Mouse (Mus musculus) heart, embryonic 15.5 days (tissue): ENCODE data around the gene Ppm1m. TPM values are rescaled to one million over a fixed set of nuclear protein-coding genes. Genes with fewer than 3 reads are reported as not detected.
"Not testable (repeated sequence)": the region's sequence is repeated elsewhere in the genome, so short reads cannot be mapped to it uniquely, and the experiment has no call there.

Source experiments
- ATAC-seq: fragments of 200-750 bp; cut with Nextera tagmentation; replicated peaks from 2 replicates; pipeline ENCODE4 v1.8.0; 2017; ENCODE audit warnings: low read depth, moderate TSS enrichment; ENCODE audit not compliant: insufficient number of reproducible peaks, insufficient read depth, low FRiP score
- H3K27ac ChIP-seq: fragments of 300-500 bp; sonication (generic); 2 replicates; pipeline ENCODE4 v1.5.1; 2015; ENCODE audit warnings: mild to moderate bottlenecking, inconsistent platforms
- H3K27me3 ChIP-seq: fragments of 300-500 bp; sonication (generic); 2 replicates; pipeline ENCODE4 v1.6.1; 2015; ENCODE audit warnings: inconsistent platforms
- H3K36me3 ChIP-seq: fragments of 300-500 bp; sonication (generic); 2 replicates; pipeline ENCODE4 v1.6.1; 2015; ENCODE audit warnings: mild to moderate bottlenecking, inconsistent platforms
- H3K4me1 ChIP-seq: fragments of 300-500 bp; sonication (generic); replicated peaks from 2 replicates; pipeline ENCODE4 v1.6.1; 2015; ENCODE audit warnings: inconsistent platforms
- H3K4me2 ChIP-seq: fragments of 300-500 bp; sonication (generic); 2 replicates; pipeline ENCODE4 v1.6.1; 2015; ENCODE audit warnings: inconsistent platforms, mild to moderate bottlenecking, moderate library complexity
- H3K4me3 ChIP-seq: fragments of 300-500 bp; sonication (generic); 2 replicates; pipeline ENCODE4 v1.5.1; 2015; ENCODE audit warnings: mild to moderate bottlenecking, inconsistent platforms
- H3K9ac ChIP-seq: fragments of 300-500 bp; sonication (generic); 2 replicates; pipeline ENCODE4 v1.6.1; 2015; ENCODE audit warnings: mild to moderate bottlenecking, inconsistent platforms
- H3K9me3 ChIP-seq: fragments of 300-500 bp; sonication (generic); replicated peaks from 2 replicates; pipeline ENCODE4 v1.6.1; 2016; ENCODE audit warnings: inconsistent platforms
- WGBS: fragments of 180-500 bp; shearing (Covaris S2); methylation state at CpG from one replicate; pipeline ENCODE4 v1.1.7; 2015; ENCODE audit warnings: mixed read lengths; 5-methylcytosine and 5-hydroxymethylcytosine counted together
- polyA plus RNA-seq: library from polyadenylated mRNA; unstranded; fragments of >200 nt; fragmentation: Nextera tagmentation; extraction: Ambion mirVana; gene quantifications from 2 replicates; pipeline ENCODE4 v1.2.1, GENCODE M21; 2015

The Ppm1m gene
- polyA plus RNA-seq, 1 experiment from 2014 or later: 23.1 TPM

- H3K9me3 ChIP-seq, H3K36me3 ChIP-seq, H3K27me3 ChIP-seq, H3K4me2 ChIP-seq, H3K27ac ChIP-seq, H3K9ac ChIP-seq, H3K4me3 ChIP-seq, ATAC-seq: not testable (repeated sequence)
- WGBS: 71% methylated on average over 1 of the region's 1 CpGs
- peaks cover 18% of the 10 kb centered on the region for H3K4me1 ChIP-seq
These were observed 30.5 kb downstream of the Ppm1m start for GRCm38 (mm10) chr9:106169006-106169405.

DNA sequence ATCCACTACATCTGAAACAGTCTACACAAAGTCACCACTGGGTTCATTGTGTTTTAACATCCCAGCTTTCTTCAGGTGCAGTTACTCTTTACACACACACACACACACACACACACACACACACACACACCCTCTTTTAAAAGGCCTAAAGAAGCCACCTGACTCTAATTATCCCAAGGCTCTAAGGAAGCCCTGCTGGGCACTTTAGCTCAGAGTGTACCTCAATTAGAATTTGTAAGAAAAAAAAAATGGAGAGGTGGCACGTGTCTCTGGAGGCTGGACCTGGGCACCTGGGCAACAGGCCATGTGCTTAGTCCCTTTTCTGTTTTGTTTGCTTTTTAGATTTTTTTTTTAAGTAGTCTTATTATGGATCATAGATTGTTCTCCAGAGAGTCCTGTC lies 31.8 kb downstream of the Ppm1m start:
- Histone ChIP-seq H3K4me2 (no peak overlapping the region), H3K4me1 (peaks cover 7% of the 10 kb centered on the region), H3K27me3 (no peaks in the 10 kb centered on the region), H3K9ac (no peak overlapping the region), H3K27ac (no peak overlapping the region), H3K9me3 (no peaks in the 10 kb centered on the region), H3K36me3 (no peaks in the 10 kb centered on the region), H3K4me3 (no peak overlapping the region)
- ATAC-seq: no peak
- 57% methylated on average over 1 of the region's 1 CpGs for WGBS

GRCm38 (mm10) chr9:106167241-106167640 lies 32.3 kb downstream of the Ppm1m start:
- Histone ChIP-seq H3K4me2 (no peak overlapping the region), H3K27me3 (no peaks in the 10 kb centered on the region), H3K9me3 (no peaks in the 10 kb centered on the region), H3K27ac (no peak overlapping the region), H3K9ac (no peak overlapping the region), H3K4me1 (peaks cover 7% of the 10 kb centered on the region), H3K4me3 (no peak overlapping the region), H3K36me3 (no peaks in the 10 kb centered on the region)
- 78% methylated on average over 3 of the region's 3 CpGs for WGBS
- no peak for ATAC-seq

- Histone ChIP-seq H3K9ac (no peak overlapping the region), H3K27ac (no peak overlapping the region), H3K4me1 (peaks cover 7% of the 10 kb centered on the region), H3K36me3 (no peaks in the 10 kb centered on the region), H3K9me3 (no peaks in the 10 kb centered on the region), H3K4me2 (no peak overlapping the region), H3K27me3 (peaks cover 3% of the 10 kb centered on the region; the same call in 1 of the 2 replicates), H3K4me3 (no peak overlapping the region)
- 55% methylated on average over 2 of the region's 2 CpGs for WGBS
- no peak for ATAC-seq
These were observed 32.8 kb downstream of the Ppm1m start for GRCm38 (mm10) chr9:106166709-106167108.

DNA sequence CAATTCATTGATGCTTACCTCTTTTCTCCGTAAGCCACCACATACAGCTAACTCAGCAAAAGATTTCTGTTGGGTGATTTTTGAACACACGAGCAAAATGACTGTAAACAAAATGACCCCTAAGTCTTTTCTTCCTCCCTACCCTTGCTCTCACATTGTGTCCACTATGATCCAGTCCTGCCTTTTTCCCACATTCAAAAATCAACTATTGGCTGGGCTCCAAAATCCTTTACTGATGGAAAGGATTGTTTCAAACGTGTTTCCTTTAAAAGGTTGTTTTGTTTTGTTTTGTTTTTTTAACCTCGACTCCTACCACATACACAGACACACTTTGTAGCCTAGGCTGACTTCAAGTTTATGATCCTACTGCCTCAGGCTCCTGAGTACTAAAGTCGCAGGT lies 39.1 kb downstream of the Ppm1m start:
- Histone ChIP-seq H3K4me2 (peak overlapping the region; percentile 70), H3K9me3 (no peaks in the 10 kb centered on the region), H3K27ac (peak overlapping the region; percentile 93; the same call in 1 of the 2 replicates), H3K9ac (peak overlapping the region; percentile 70; the same call in 1 of the 2 replicates), H3K4me1 (peaks cover 6% of the 10 kb centered on the region), H3K36me3 (no peaks in the 10 kb centered on the region), H3K4me3 (peak overlapping the region; percentile 78), H3K27me3 (peaks cover 5% of the 10 kb centered on the region; the same call in 1 of the 2 replicates)
- 41% methylated on average over 5 of the region's 5 CpGs for WGBS
- no peak for ATAC-seq

DNA sequence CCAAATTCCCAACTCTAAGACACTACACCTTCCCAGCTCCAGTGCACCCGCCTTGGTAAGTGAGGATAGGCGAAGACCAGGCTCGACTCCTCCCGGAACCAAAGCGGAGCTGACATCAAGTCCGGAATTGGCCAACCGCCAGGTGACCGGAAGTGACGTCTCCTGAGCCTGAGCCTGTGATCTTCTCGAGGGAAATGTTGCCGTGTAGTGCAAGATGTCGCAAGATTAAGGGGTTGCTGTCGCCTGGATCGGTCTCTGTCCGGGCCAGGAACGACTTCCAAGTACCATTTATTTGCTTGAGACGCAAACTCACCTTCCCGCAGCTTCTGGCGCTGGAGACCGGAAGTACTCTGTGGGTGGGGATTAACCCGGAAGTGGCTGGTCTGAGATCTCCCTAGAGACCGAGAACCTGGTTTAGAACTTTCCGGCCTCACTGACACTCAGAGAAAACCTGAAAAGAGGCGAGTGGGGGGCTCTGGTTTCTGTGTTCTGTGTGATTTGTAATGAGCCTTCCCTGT lies 39.7 kb downstream of the Ppm1m start:
- H3K9ac ChIP-seq: peak overlapping the region; percentile 70
- H3K36me3 ChIP-seq: no peaks in the 10 kb centered on the region
- H3K9me3 ChIP-seq: no peaks in the 10 kb centered on the region
- peaks cover 6% of the 10 kb centered on the region for H3K4me1 ChIP-seq
- WGBS: 2% methylated on average over 24 of the region's 24 CpGs
- peaks cover 5% of the 10 kb centered on the region; the same call in 1 of the 2 replicates for H3K27me3 ChIP-seq
- peak overlapping the region; percentile 93 for H3K27ac ChIP-seq
- H3K4me3 ChIP-seq: peak overlapping the region; percentile 78
- peak overlapping the region; percentile 70 for H3K4me2 ChIP-seq
- ATAC-seq: peak; percentile 85

DNA sequence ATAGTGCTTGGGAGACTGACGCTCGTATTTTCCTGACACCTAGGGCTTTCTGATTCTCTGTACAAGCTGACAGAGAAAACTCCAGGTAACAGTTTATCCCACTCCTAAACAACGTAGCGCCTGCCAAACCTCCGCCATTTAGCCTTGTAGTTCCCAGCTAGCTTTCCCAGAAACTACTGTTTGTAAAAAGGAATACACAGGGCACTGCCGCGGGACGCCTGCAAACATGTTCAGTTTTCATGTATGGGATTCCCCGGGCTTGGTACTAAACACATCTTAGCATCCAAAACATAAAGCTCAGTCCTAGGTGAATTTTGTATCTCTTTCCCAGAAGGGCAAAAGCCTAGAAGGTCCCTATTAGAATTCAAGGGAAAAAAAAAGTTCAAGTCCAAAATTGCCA lies 40.3 kb downstream of the Ppm1m start:
- no peaks in the 10 kb centered on the region for H3K36me3 ChIP-seq
- no peak overlapping the region for H3K27ac ChIP-seq
- H3K9ac ChIP-seq: no peak overlapping the region
- H3K4me3 ChIP-seq: no peak overlapping the region
- H3K27me3 ChIP-seq: peaks cover 5% of the 10 kb centered on the region; the same call in 1 of the 2 replicates
- peak overlapping the region; percentile 70 for H3K4me2 ChIP-seq
- H3K4me1 ChIP-seq: peaks cover 6% of the 10 kb centered on the region
- 82% methylated on average over 9 of the region's 9 CpGs for WGBS
- ATAC-seq: no peak
- no peaks in the 10 kb centered on the region for H3K9me3 ChIP-seq

- Histone ChIP-seq H3K9me3 (no peaks in the 10 kb centered on the region), H3K4me1 (peaks cover 6% of the 10 kb centered on the region), H3K4me3 (no peak within 1 kb of the TSS), H3K27me3 (peaks cover 5% of the 10 kb centered on the region; the same call in 1 of the 2 replicates), H3K9ac (no peak within 1 kb of the TSS), H3K36me3 (no peaks in the 10 kb centered on the region), H3K4me2 (no peak within 1 kb of the TSS), H3K27ac (no peak within 1 kb of the TSS)
- no peak for ATAC-seq
- WGBS: 75% methylated on average over 6 of the region's 6 CpGs
These were observed 41.5 kb downstream of the Ppm1m start, which contains the start of gene Glyctk for GRCm38 (mm10) chr9:106158037-106158491. TSS of gene Glyctk (minus strand) at chr9:106158138.

DNA sequence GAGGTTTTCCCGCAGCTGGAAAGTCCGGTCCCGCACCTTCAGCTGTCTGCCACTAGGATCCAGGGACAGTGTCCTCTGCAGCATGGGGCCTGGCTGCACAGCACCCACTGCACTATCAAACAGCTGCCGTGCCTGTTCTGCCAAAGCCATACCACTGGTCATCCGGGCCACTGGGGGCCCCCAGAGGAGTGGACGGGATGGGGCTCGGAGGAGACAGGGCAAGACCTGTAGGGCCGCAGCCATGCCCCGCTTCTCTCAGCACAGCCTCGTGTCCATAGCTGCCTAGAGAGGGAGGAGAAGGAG lies 42.0 kb downstream of the Ppm1m start:
- WGBS: 82% methylated on average over 10 of the region's 10 CpGs
- no peaks in the 10 kb centered on the region for H3K9me3 ChIP-seq
- H3K4me1 ChIP-seq: peaks cover 6% of the 10 kb centered on the region
- H3K9ac ChIP-seq: no peak overlapping the region
- no peak for ATAC-seq
- H3K4me2 ChIP-seq: no peak overlapping the region
- no peak overlapping the region for H3K27ac ChIP-seq
- H3K27me3 ChIP-seq: peaks cover 6% of the 10 kb centered on the region
- H3K36me3 ChIP-seq: no peaks in the 10 kb centered on the region
- H3K4me3 ChIP-seq: no peak overlapping the region

DNA sequence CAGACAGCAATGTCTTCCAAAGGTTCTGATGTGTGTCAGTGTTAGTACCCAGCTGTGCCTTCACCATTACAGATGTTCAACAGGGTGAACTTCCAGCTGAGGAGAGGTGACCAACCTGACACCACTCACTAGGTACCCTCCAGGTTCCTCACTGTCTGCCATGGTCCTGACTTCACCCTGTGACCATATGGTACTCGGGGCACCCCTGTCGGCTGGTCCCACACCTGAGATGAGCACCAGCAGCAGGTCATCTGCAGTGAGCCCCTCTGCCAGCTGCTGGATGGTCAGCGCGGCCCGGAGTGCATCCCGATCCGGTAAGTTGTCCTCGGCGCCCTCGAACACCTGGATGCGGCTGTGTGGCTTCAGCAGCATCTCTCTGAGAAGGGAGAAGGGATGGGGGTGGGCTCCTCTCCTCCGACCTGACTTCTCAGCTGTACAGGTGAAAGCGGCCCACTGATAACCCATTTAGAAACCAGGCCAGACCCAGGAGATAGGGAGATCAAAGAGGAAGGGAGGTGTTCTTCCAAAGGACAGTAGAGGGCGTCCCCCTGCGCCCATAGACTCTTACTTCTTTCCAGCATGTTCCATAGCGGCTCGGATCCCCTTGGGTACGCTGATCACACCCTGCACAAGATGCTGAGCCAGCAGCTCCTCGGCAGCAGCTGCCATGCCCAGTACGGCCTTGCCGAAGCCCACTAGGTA lies 42.5 kb downstream of the Ppm1m start:
- no peak overlapping the region for H3K4me3 ChIP-seq
- 80% methylated on average over 21 of the region's 21 CpGs for WGBS
- H3K4me2 ChIP-seq: no peak overlapping the region
- peaks cover 6% of the 10 kb centered on the region for H3K4me1 ChIP-seq
- H3K9ac ChIP-seq: no peak overlapping the region
- peaks cover 11% of the 10 kb centered on the region for H3K27me3 ChIP-seq
- no peak for ATAC-seq
- no peak overlapping the region for H3K27ac ChIP-seq
- H3K36me3 ChIP-seq: no peaks in the 10 kb centered on the region
- H3K9me3 ChIP-seq: no peaks in the 10 kb centered on the region

GRCm38 (mm10) chr9:106156419-106156818 lies 43.1 kb downstream of the Ppm1m start:
- Histone ChIP-seq H3K4me2 (no peak overlapping the region), H3K9me3 (no peaks in the 10 kb centered on the region), H3K9ac (no peak overlapping the region), H3K4me1 (peaks cover 6% of the 10 kb centered on the region), H3K4me3 (no peak overlapping the region), H3K36me3 (no peaks in the 10 kb centered on the region), H3K27me3 (peaks cover 8% of the 10 kb centered on the region), H3K27ac (no peak overlapping the region)
- no peak for ATAC-seq
- WGBS: 48% methylated on average over 5 of the region's 5 CpGs

DNA sequence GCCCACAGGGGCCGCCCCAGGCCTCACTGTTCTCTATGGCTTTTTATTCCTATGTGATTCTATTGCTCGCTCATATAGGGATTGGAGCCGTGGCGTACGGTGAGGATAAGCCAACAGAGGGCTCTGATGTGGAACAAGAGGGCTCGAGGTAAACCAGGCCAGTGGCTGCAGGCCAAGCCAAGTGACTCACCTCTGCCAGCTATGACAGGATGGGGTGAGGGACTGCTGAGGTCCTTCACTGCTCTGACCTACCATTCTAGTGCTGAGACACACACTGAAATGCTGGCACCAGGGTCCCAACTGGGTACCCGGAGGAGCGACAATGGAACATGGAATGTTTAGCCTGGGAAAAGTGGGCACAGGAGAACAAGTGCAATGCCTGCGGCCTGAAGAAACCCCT lies 45.4 kb downstream of the Ppm1m start:
- peaks cover 31% of the 10 kb centered on the region for H3K27me3 ChIP-seq
- peaks cover 2% of the 10 kb centered on the region for H3K4me1 ChIP-seq
- WGBS: 76% methylated on average over 9 of the region's 9 CpGs

More for the DNA sequence above, 45.4 kb downstream of the Ppm1m start:
- no peak overlapping the region for H3K4me2 ChIP-seq
- H3K27ac ChIP-seq: no peak overlapping the region
- H3K4me3 ChIP-seq: no peak overlapping the region
- H3K9ac ChIP-seq: no peak overlapping the region
- ATAC-seq: no peak
- no peaks in the 10 kb centered on the region for H3K36me3 ChIP-seq
- H3K9me3 ChIP-seq: no peaks in the 10 kb centered on the region
